Mouse (Mus musculus) bone marrow, adult 2 months (tissue): ENCODE results near the gene Zfp746.

Experiments
- CTCF ChIP-seq: fragments of 200-500 bp; IDR thresholded peaks from 2 replicates; pipeline ENCODE4 v1.5.1; 2011; ENCODE audit warnings: low read length, control low read depth; ENCODE audit not compliant: control insufficient read depth, insufficient read depth
- POLR2A ChIP-seq: fragments of 200-500 bp; IDR thresholded peaks from 2 replicates; pipeline ENCODE4 v1.6.1; 2011; ENCODE audit warnings: low read depth, mild to moderate bottlenecking, control low read depth, low read length, borderline replicate concordance; ENCODE audit not compliant: control insufficient read depth

DNA sequence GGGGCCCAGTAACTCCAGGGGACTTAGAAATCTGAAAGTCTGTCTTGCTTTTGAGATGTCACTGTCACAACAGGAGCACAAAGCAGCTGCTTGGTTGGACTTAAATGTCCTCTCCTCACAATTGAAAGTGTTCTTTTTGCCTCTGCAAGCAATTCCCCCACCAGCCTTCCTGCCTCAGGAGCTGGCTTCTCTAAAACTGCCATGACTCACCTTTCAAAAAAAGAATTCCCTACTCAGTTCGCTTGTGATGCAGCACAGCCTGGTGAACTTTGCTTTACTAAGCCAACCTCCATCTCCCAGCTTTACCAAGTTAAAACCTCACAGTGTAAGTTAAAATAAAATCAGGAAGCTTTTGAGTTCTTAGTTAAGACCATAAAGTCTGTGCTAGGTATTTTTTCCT, 64.7 kb downstream of the Zfp746 start:
- TF ChIP-seq CTCF (no peak), POLR2A (no peak)
